Mouse (Mus musculus) urinary bladder, postnatal 25 days (tissue): ENCODE measurements around the gene 1110008P14Rik.

Source experiments
- DNase-seq: peaks from one replicate; pipeline ENCODE4 v3.0.0; 2022; ENCODE audit warnings: low spot score

1110008P14Rik gene

GRCm38 (mm10) chr2:32381775-32382223 lies at the start of gene 1110008P14Rik:
1110008P14Rik (minus strand) TSS chr2:32381938.
- DNase-seq: peak; percentile 97

- DNase-seq: no peak
These were observed 49.3 kb upstream of the 1110008P14Rik start for GRCm38 (mm10) chr2:32430701-32431676.

- no peak for DNase-seq
These were observed 47.6 kb upstream of the 1110008P14Rik start for GRCm38 (mm10) chr2:32429215-32429891.

DNA sequence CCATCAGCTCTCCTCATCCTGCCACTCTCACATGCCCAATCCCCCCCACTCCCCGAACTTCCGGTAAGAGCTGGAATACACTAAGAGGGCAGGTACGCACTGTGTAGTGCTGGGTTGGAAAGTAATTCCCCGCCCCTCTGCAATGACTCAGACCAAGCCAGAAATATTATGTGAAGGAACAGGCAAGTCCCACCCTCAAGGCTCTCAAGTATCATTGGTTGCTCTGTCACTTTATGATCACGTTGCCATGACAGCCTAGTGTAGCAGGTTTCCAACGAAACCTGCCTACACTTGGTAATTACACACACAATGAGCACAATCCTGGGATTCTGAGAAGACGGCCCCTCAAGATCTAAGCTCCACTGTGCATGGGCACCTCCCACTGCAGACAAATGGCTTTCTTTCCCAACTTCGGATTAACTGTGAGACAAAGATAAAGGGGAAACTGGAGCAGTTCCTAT lies 46.6 kb upstream of the 1110008P14Rik start:
- DNase-seq: peak; percentile 39

DNA sequence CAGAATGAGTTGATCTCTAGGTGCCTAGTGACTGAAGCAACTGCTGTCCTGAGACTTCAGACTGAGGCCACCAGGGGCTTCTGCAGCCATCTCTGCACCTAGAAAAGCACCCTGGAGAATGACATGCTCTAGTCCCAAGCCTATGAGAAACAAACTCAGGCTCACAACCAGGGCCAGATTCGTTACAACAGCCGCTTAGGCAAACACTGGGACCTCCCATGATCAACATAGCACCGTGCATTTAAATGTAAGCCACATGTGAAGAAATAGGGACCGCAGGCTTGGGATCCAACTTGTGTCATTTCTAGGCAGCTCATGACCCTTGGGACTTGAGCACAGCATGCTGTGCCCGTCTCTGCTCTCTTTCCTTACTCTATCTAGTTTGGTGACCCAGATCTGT lies 46.0 kb upstream of the 1110008P14Rik start:
- no peak for DNase-seq

DNA sequence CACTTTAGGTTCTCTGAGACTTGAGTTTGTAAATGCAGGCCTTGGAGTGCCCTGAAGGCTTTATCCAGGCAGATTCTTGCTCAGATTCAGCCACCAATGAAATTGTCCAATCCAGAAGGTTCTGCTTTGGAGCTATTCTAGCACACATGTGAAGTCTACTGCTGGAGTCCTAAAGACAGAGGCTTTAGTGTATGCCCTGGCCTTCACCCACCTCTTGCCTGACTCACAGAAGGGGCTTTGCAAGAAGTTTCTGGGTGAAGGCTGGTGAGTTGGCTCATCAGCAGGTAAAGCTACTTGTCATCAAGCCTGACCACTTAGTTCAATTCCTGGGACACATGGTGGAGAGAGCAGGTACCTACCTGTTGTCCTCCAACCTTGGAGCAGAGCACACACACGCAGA lies 44.4 kb upstream of the 1110008P14Rik start:
- no peak for DNase-seq

- no peak for DNase-seq
These were observed 43.8 kb upstream of the 1110008P14Rik start for GRCm38 (mm10) chr2:32425568-32425967.

- no peak for DNase-seq
These were observed 43.1 kb upstream of the 1110008P14Rik start for GRCm38 (mm10) chr2:32424796-32425195.

DNA sequence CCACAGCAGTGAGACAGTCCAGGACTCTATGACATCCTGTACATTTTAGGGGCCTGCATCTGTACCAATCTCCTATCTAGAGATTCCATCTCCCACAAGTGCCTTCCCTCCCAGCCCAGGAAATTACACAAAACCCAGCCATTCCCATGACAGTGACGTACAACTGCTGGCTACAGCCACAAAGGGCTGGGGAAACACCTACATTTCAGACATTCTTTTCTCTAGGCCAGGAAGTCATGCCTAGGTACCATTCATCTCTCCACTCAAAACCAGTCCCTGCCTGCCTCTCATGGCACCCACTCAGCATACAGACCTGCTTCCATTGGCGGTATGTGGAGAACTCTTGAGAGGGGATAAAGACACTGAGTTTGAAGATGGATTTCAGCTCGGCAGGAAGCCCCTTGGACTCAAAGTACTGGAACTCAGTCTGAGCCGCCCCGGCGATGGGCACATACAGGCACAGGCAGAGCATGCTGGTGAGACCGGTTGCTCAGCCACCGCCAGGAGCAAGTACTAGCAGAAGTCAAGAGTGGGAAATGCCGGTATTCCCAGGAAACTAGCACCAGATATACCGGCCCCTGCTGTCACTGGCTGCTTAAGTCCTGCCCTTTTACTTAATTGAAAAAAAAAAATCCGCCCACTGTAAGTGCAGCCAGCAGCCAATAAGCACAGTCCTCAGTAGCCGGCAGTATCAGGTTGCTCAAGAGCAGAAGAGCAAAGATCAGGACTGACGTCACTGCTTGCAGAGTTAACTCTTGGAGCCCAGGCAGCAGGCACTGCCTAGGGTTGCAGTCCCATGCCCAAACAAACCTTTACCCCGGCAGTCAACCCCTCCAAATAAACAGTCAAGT lies 42.0 kb upstream of the 1110008P14Rik start:
- peak; percentile 60 for DNase-seq

DNA sequence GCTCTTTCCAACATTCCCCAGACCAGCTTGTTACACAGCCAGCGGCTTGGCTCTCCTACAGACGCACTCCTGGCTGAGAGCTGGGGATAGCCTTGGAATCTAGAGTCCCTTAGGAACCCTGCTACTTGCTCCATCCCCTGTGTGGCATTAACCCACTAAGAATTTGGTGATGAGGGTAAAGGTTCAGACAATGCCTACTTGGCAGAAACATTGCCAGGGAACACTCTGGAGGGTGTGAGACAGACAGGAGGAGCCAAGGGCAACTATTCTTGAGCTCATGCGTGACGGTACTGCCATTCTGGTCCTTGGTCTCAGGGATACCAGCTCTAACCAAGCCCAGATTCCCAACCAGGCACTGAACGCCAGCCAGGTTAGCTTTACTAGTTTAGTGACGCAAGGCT lies 40.1 kb upstream of the 1110008P14Rik start:
- no peak for DNase-seq

DNA sequence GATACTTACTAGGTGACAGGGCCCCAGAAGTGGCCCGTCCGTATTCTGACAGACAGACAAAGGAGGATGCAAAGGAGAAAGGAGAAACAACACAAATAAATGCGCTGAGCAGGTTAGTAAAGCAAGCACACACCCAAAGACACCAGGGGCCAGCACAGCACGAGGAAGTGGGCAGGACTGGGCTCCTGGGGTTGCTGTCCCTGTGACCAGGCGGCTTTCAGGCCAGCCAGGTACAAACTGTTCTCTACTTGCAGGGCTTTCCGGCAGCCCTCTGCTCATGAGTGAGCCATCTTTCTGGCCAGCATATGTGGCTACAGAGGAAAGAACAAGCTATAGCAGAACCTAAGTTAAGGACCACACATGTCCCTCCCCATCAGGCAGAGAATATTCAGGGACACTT lies 38.9 kb upstream of the 1110008P14Rik start:
- no peak for DNase-seq

DNA sequence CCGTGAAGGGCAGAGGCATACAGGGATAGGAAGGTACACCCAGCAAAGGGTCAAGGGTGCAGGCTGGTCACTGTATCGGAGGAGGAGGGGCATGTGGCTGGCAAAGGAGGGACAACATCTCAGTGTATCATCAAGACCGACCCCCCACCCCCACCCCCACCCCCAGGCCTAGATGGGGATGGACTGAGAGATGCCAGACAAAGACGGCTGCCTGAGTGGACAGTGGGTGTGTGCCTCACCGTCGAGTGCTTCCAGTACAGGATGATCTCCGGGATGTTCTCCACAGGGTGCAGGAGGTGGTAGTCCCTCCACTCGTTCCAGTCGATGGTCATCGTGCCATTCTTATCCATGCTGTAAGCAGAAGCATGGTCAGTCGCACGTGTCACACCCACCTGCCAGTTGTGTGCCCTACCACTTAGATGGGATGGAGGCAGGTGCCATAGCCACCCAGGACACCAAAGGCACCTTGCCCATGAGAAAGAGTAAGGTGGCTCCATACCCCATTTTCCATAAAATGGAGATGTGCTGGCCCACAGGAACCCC lies 38.4 kb upstream of the 1110008P14Rik start:
- no peak for DNase-seq

GRCm38 (mm10) chr2:32419359-32419758 lies 37.6 kb upstream of the 1110008P14Rik start:
- no peak for DNase-seq

DNA sequence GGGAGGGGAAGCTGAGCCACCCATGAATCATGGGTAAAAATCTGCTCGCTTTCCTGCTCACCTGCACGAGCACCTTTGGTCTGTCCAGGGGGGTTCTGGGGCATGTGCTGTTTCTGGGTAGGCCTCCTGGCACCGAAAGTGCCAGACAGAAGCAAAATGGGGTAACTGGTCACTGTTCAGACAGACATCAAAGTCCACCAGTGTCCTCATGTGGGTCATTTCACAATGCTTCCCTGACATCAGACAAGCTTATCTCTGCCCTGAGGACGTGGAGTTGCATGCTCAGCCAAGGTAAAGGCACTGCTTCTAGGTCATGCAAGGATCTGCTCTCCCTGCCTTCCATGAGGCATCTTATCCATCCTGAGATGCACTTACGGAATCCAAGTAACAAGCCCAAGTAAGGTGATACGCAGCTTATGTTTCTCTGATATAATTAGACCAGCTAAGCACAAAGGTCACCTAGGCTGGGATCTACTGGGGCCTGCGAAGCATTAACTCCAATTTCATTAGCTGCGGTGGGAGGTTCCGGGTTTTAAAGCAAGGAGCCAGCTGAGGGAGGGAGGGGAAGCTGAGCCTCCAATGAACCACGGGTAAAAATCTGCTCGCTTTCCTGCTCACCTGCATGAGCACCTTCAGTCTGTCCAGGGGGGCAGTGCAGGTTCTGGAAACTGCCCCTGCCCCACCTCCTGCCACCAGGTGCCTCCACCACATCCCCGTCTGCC lies 36.9 kb upstream of the 1110008P14Rik start:
- no peak for DNase-seq

- no peak for DNase-seq
These were observed 35.7 kb upstream of the 1110008P14Rik start for GRCm38 (mm10) chr2:32417486-32417885.

- no peak for DNase-seq
These were observed 34.8 kb upstream of the 1110008P14Rik start for GRCm38 (mm10) chr2:32416556-32416955.

DNA sequence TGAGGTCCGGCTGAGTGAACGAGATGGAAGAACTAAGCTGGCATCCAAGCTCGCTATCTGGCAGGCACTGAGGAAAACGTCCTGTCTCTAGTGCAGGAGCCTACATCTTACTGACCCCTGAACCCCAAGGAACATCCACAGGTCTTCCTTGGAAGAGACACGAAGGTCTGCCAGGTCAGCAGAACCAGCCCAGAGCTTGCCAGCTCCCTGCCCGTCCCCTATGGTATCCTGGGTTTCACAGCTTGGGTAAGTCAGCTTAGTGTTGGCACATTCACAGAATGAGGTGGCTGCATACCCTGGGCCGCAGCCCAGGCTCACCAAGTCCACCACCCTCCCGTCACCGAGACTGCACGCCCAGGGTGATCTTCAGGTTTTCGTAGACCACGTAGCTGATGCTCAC lies 34.1 kb upstream of the 1110008P14Rik start:
- DNase-seq: no peak

GRCm38 (mm10) chr2:32413936-32414335 lies 32.2 kb upstream of the 1110008P14Rik start:
- no peak for DNase-seq

GRCm38 (mm10) chr2:32412742-32413531 lies 31.2 kb upstream of the 1110008P14Rik start:
- DNase-seq: no peak

DNA sequence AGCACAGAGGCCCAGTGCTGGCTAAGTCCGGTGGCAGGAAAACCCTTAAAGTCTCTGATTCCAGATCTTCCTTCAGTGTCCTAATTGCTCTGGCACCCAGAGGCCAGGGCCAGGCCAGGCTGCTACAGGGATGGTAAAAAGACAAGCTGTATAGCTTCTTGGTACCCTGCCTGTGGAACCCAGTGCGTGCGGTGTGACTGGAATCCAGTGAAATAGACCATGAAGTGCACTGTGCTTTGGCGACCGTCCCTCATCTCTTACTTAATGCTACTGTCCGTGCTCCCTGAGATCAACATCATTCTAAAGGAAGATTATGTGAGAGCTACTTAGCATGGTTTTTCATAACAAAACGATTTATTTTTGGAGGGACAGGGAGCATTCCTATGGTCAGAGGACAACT lies 29.7 kb upstream of the 1110008P14Rik start:
- DNase-seq: no peak
